Comparison of ENCODE assay signal across 28 mouse cellular contexts in the genomic region with DNA sequence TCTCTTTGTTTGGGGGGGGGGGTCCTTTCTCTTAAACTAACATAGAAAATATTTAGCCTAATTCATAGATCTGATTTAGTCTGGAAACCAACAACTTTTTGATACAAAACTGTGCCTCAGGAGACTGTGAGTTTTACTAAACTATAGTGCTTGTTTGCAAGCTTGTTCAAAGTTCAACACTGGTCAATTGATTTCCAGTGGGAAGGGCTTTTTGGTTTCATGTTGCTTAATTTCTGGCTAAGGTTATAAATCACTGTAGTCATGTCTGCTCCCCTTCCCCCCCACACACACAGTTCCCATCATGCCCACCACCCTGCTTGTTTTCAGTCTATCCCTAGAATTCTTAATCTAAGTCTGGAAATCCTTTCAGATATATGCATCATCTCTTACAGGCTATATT. TPM values are rescaled to one million over a fixed set of nuclear protein-coding genes. Genes with fewer than 3 reads are reported as not detected.
A peak's percentile ranks its signal among the peaks of the same experiment; 100 is the strongest.
DNase-seq lines count a peak whose midpoint lies in the region; ATAC-seq and TF ChIP-seq lines count a peak whose summit lies in the region.
"Had no signal": no experiment of that assay in that cellular context is flagged by ENCODE, and none has a peak within 500 bp of the region (broad histone marks: within the 10 kb centered on the region; RNA-seq: fewer than 3 reads in every experiment).

No protein-coding gene starts in this region.

- H3K4me3 ChIP-seq in liver, embryonic 12.5 days, result no peak overlapping the region
- no peak overlapping the region for H3K4me3 ChIP-seq in liver, embryonic 11.5 days (ENCODE audit: low read depth, low read length)
- no peak overlapping the region for H3K4me3 ChIP-seq in liver, embryonic 14.5 days (ENCODE audit: insufficient read depth in 1 of 2, low read depth in 2 of 2, low read length in 2 of 2)
- H3K4me3 ChIP-seq in liver, postnatal 0 days (ENCODE audit: low read depth, low read length), result no peak overlapping the region
- H3K4me3 ChIP-seq in kidney, adult 2 months (ENCODE audit: insufficient read depth, low read depth, low read length), result no peak overlapping the region
- H3K4me3 ChIP-seq: embryonic facial prominence, embryonic 10.5 days; embryonic facial prominence, embryonic 13.5 days; erythroblast, embryonic 14.5 days; forebrain, embryonic 10.5 days; forebrain, embryonic 13.5 days; heart, adult 2 months; heart, embryonic 10.5 days; heart, embryonic 13.5 days had no signal

- DNase-seq in liver, embryonic 11.5 days (ENCODE audit: low spot score), result no peak
- no peak for DNase-seq in liver, embryonic 14.5 days (ENCODE audit: low read depth in 3 of 3, low spot score in 3 of 3)
- no peak for DNase-seq in liver, postnatal 0 days
- no peak for DNase-seq in natural killer cell, adult 2 months (ENCODE audit: low spot score in 2 of 2)
- DNase-seq in kidney, adult 2 months, result no peak
- DNase-seq: adrenal gland, adult 8-10 months; adrenal gland, postnatal 25 days; cerebellum, adult 11-12 months; cerebellum, adult 8-10 months; cerebellum, postnatal 10 days; cerebellum, postnatal 36 days; embryo, embryonic 11 days; gastrocnemius, postnatal 10 days; gastrocnemius, postnatal 36 days; heart, adult 2 months; heart, postnatal 14 days; heart, postnatal 4 days had no signal

- no peak for TF ChIP-seq POLR2A in kidney, adult 2 months (IDR thresholded peaks at IDR 0.05; ENCODE audit: low read depth, low read length)

- H3K27ac ChIP-seq in liver, embryonic 12.5 days, result no peak overlapping the region
- no peak overlapping the region for H3K27ac ChIP-seq in liver, embryonic 11.5 days (ENCODE audit: low read depth, low read length)
- no peak overlapping the region for H3K27ac ChIP-seq in liver, embryonic 14.5 days
- peak overlapping the region; percentile 77 for H3K27ac ChIP-seq in liver, postnatal 0 days (ENCODE audit: low read depth)
- no peak overlapping the region; the same call in 1 of the 2 replicates for H3K27ac ChIP-seq in kidney, adult 2 months (ENCODE audit: insufficient read depth, low read depth, low read length)
- H3K27ac ChIP-seq: embryonic facial prominence, embryonic 10.5 days; embryonic facial prominence, embryonic 13.5 days; forebrain, embryonic 10.5 days; forebrain, embryonic 13.5 days; heart, adult 2 months; heart, embryonic 10.5 days; heart, embryonic 13.5 days; hindbrain, embryonic 14.5 days had no signal

- ATAC-seq in liver, embryonic 12.5 days, result no peak
- no peak for ATAC-seq in liver, embryonic 11.5 days (replicated peaks; ENCODE audit: low FRiP score)
- no peak for ATAC-seq in liver, embryonic 14.5 days (ENCODE audit: insufficient read depth)
- ATAC-seq in liver, postnatal 0 days, result peak; percentile 13; the same call in 1 of the 2 replicates
- ATAC-seq: CD4-positive, CD25-positive, alpha-beta regulatory T cell, adult 4 months; forebrain, embryonic 13.5 days; forebrain, embryonic 16.5 days had no signal

- H3K9me3 ChIP-seq in liver, embryonic 12.5 days (replicated peaks), result no peaks in the 10 kb centered on the region
- no peaks in the 10 kb centered on the region for H3K9me3 ChIP-seq in liver, embryonic 11.5 days (ENCODE audit: control insufficient read depth, low read length)
- no peaks in the 10 kb centered on the region for H3K9me3 ChIP-seq in liver, embryonic 14.5 days (ENCODE audit: control insufficient read depth, low read length)
- no peaks in the 10 kb centered on the region for H3K9me3 ChIP-seq in liver, postnatal 0 days (ENCODE audit: low read length)
- H3K9me3 ChIP-seq: embryonic facial prominence, embryonic 10.5 days; embryonic facial prominence, embryonic 13.5 days; forebrain, embryonic 10.5 days; forebrain, embryonic 13.5 days; heart, embryonic 10.5 days; heart, embryonic 13.5 days had no signal

- no peak overlapping the region for H3K9ac ChIP-seq in liver, embryonic 12.5 days
- H3K9ac ChIP-seq in liver, embryonic 11.5 days (ENCODE audit: low read depth, low read length), result no peak overlapping the region
- no peak overlapping the region for H3K9ac ChIP-seq in liver, embryonic 14.5 days (replicated peaks)
- H3K9ac ChIP-seq in liver, postnatal 0 days (replicated peaks), result no peak overlapping the region
- H3K9ac ChIP-seq: embryonic facial prominence, embryonic 13.5 days; forebrain, embryonic 13.5 days; heart, embryonic 13.5 days; hindbrain, embryonic 14.5 days had no signal

- no peak for TF ChIP-seq EP300 in liver, embryonic 14.5 days (IDR thresholded peaks at IDR 0.05; ENCODE audit: low read depth)
- no peak for TF ChIP-seq EP300 in liver, postnatal 0 days (IDR thresholded peaks at IDR 0.05; ENCODE audit: low read depth)

- no peaks in the 10 kb centered on the region for H3K27me3 ChIP-seq in liver, embryonic 12.5 days (replicated peaks)
- no peaks in the 10 kb centered on the region for H3K27me3 ChIP-seq in liver, embryonic 11.5 days (replicated peaks; ENCODE audit: control insufficient read depth, insufficient read depth, low read length)
- no peaks in the 10 kb centered on the region for H3K27me3 ChIP-seq in liver, embryonic 14.5 days (ENCODE audit: control insufficient read depth, insufficient read depth, low read length)
- H3K27me3 ChIP-seq in liver, postnatal 0 days (ENCODE audit: insufficient read depth, low read length), result no peaks in the 10 kb centered on the region
- no peaks in the 10 kb centered on the region for H3K27me3 ChIP-seq in kidney, adult 2 months (replicated peaks; ENCODE audit: control insufficient read depth, insufficient read depth, low read length)
- H3K27me3 ChIP-seq: embryonic facial prominence, embryonic 13.5 days; forebrain, embryonic 13.5 days; heart, embryonic 13.5 days had no signal

- H3K36me3 ChIP-seq in liver, embryonic 12.5 days, result peaks cover 32% of the 10 kb centered on the region
- H3K36me3 ChIP-seq in liver, embryonic 11.5 days (ENCODE audit: control insufficient read depth, insufficient read depth, low read length), result peaks cover 4% of the 10 kb centered on the region; the same call in 1 of the 2 replicates
- peaks cover 2% of the 10 kb centered on the region; the same call in 1 of the 2 replicates for H3K36me3 ChIP-seq in liver, embryonic 14.5 days (replicated peaks; ENCODE audit: control insufficient read depth, insufficient read depth, low read depth)
- no peaks in the 10 kb centered on the region; the same call in none of the 2 replicates for H3K36me3 ChIP-seq in liver, postnatal 0 days (replicated peaks; ENCODE audit: insufficient read depth, low read length)
- no peaks in the 10 kb centered on the region for H3K36me3 ChIP-seq in kidney, adult 2 months (ENCODE audit: control insufficient read depth, insufficient read depth, low read length)

- 0 out of 2 replicates have a peak overlapping the region, but pooled peaks have one; percentile 8 for H3K4me2 ChIP-seq in liver, embryonic 12.5 days
- H3K4me2 ChIP-seq in liver, embryonic 11.5 days, result no peak overlapping the region
- H3K4me2 ChIP-seq in liver, embryonic 14.5 days (ENCODE audit: low read depth), result peak overlapping the region; percentile 28; the same call in 1 of the 2 replicates
- peak overlapping the region; percentile 40 for H3K4me2 ChIP-seq in liver, postnatal 0 days (ENCODE audit: low read depth, low read length)
- H3K4me2 ChIP-seq: embryonic facial prominence, embryonic 13.5 days; forebrain, embryonic 13.5 days; heart, embryonic 13.5 days; hindbrain, embryonic 14.5 days had no signal

- no peak for TF ChIP-seq CTCF in liver, embryonic 14.5 days (IDR thresholded peaks at IDR 0.05; ENCODE audit: low read depth)
- TF ChIP-seq CTCF in liver, postnatal 0 days (IDR thresholded peaks at IDR 0.05; ENCODE audit: low read depth), result no peak
- TF ChIP-seq CTCF in kidney, adult 2 months (conservative IDR thresholded peaks at IDR 0.05; ENCODE audit: insufficient read depth, insufficient read length, low read depth, low read length), result no peak

- peaks cover 35% of the 10 kb centered on the region for H3K4me1 ChIP-seq in liver, embryonic 12.5 days
- peaks cover 4% of the 10 kb centered on the region; the same call in 1 of the 2 replicates for H3K4me1 ChIP-seq in liver, embryonic 11.5 days (replicated peaks; ENCODE audit: control insufficient read depth, insufficient read depth, low read length)
- H3K4me1 ChIP-seq in liver, embryonic 14.5 days (replicated peaks; ENCODE audit: control insufficient read depth in 2 of 2, insufficient read depth in 2 of 2, low read length in 1 of 2), result peaks cover 6 to 12% of the 10 kb centered on the region in 2 experiments
- H3K4me1 ChIP-seq in liver, postnatal 0 days (ENCODE audit: insufficient read depth), result peaks cover 11% of the 10 kb centered on the region; the same call in 1 of the 2 replicates
- no peaks in the 10 kb centered on the region; the same call in 1 of the 2 replicates for H3K4me1 ChIP-seq in kidney, adult 2 months (ENCODE audit: control insufficient read depth, insufficient read depth, low read length)

RNA-seq across cellular contexts. Expression of a gene that starts 2.8 kb away (rescaled TPM):
- 43.6 and 48.9 TPM in 2 replicates for polyA plus RNA-seq in liver, embryonic 12.5 days (2016; fragmentation: Nextera tagmentation; extraction: Ambion mirVana)
- polyA plus RNA-seq in liver, embryonic 11.5 days (2014; fragmentation: Nextera tagmentation; extraction: Ambion mirVana), result 69.2 and 75.6 TPM in 2 replicates
- 6.2 and 11.0 TPM in 2 replicates for polyA plus RNA-seq in liver, embryonic 14.5 days (2012; rRNA removed)
- 20.0 and 20.3 TPM in 2 replicates for polyA plus RNA-seq in liver, embryonic 14.5 days (2014; fragmentation: Nextera tagmentation; extraction: Ambion mirVana)
- 9.8 and 12.1 TPM in 2 replicates for polyA plus RNA-seq in liver, postnatal 0 days (2015; fragmentation: Nextera tagmentation; extraction: Ambion mirVana)
- polyA plus RNA-seq in kidney, adult 2 months (2012; rRNA removed), result 13.3 and 18.4 TPM in 2 replicates

RNA-seq across cellular contexts. Expression of a gene that starts 2.8 kb away (rescaled TPM):
- 20.6 and 22.0 TPM in 2 replicates for polyA plus RNA-seq in liver, embryonic 12.5 days (2016; fragmentation: Nextera tagmentation; extraction: Ambion mirVana)
- 29.7 and 32.1 TPM in 2 replicates for polyA plus RNA-seq in liver, embryonic 11.5 days (2014; fragmentation: Nextera tagmentation; extraction: Ambion mirVana)
- 6.8 and 8.2 TPM in 2 replicates for polyA plus RNA-seq in liver, embryonic 14.5 days (2012; rRNA removed)
- 18.6 and 22.0 TPM in 2 replicates for polyA plus RNA-seq in liver, embryonic 14.5 days (2014; fragmentation: Nextera tagmentation; extraction: Ambion mirVana)
- polyA plus RNA-seq in liver, postnatal 0 days (2015; fragmentation: Nextera tagmentation; extraction: Ambion mirVana), result 16.0 and 17.9 TPM in 2 replicates
- polyA plus RNA-seq in kidney, adult 2 months (2012; rRNA removed), result 14.4 and 15.0 TPM in 2 replicates
